Mouse (Mus musculus) adipocyte (in vitro differentiated cells): ENCODE data around the gene Wdr48.

ENCODE experiments used
- DNase-seq: peaks from one replicate; pipeline ENCODE4 v3.0.0-alpha.2; 2016; ENCODE audit warnings: low spot score

The Wdr48 gene

GRCm38 (mm10) chr9:119925120-119925657 is 30.5 kb downstream of the Wdr48 start:
- DNase-seq, result peak; percentile 11

DNA sequence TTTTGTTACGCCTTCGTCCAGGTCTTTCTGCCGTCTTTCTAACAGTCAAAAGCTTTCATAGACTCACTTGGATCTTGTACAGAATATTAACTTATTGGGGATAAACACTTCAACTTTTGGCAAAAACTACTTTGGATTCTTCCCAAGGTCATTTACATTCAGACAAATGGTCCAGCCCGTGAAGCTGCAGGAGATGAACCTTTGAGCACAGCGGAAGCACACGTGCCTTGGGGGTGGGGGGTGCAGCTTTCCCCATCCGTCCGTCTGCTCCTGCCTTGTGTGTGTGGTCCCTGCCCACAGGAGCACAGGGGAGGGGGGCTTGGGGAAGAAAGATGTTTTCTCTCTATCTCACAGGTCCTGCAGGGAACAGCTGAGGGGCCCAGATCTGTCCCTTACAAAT is 31.1 kb downstream of the Wdr48 start:
- no peak for DNase-seq

DNA sequence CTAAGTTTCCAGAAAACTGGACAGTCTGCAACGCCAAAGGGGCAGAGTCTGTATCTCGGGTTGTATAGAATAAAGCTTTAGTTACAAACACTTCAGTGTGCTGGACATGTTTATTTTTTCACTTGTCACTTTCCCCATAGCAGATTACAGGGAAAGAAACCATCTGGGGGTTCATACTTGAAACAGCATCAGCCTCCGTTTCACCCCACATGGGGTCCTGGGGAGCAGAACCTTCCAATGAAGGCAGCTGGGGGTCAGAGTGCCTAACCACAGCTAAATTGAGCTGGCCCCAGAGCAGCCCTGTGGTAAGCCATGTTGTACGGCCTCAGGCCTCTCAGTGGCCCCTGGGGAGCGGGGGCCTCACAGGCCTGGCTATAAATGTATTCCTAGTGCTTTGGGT is 31.8 kb downstream of the Wdr48 start:
- no peak for DNase-seq

GRCm38 (mm10) chr9:119932358-119932757 is 37.7 kb downstream of the Wdr48 start:
- DNase-seq, result no peak

DNA sequence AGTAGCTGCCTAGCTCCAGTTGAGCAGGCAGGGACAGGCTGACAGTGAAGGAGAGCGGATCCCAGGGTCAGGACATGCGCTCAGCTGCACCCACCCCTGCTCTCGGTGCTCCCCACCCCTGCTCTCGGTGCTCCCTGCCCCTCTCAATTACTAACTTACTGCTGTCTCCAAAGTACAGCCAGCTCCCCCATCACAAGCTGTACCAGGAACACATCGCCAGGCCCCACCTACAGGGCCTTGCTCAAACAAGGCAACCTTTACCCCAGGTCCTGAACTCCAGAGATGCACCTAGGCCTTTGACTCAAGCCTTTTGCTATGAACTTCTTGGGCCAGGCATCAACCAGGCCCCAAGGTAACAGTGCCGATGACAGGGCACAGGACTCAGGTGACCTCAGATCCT is 39.0 kb downstream of the Wdr48 start:
- DNase-seq, result no peak

- peak; percentile 91 for DNase-seq
Observed at GRCm38 (mm10) chr9:119937005-119937773, 42.5 kb downstream of the Wdr48 start, which contains the start of the genes Gorasp1 and Ttc21a. Gene Gorasp1, minus strand, starts transcription at chr9:119937565. Gene Ttc21a, plus strand, starts transcription at chr9:119937606.

DNA sequence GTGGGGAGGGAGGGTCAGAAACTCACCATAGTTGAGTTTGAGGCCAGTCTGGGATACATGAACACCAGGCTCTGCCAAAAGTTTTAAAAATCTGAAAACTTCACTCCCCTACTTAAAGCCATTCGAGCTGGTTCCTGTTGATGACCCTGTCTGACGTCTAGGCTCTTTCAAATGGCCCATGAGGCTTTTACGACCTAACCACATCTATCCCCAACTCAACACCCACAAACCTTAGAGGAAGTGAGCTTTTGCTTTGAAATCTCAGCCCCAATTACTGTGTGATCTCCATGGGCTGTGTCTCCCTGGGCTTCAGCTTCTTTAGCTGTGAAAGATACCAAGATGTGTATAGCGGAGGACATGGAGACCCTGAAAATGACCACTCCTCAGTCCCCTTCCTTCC is 43.8 kb downstream of the Wdr48 start:
- DNase-seq, result no peak

DNA sequence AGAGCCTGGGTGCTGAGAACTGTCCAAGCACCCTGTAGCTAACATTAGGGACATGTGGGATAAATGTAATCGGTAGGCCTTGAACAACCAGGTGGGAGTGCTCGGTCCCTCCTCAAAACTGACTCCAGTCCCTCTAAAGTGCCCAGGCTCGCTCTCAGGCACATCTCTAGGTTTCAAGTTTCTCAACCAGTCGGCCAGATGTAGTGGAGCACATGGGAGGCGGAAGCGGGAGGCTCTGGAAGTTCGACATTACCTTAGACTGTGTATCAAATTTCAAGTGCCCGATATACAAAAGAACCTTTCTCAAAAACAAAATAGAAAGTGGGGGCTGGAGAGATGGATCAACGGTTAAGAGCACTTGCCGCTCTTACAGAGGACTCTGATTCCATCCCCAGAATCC is 45.0 kb downstream of the Wdr48 start:
- no peak for DNase-seq

GRCm38 (mm10) chr9:119941407-119941806 is 46.7 kb downstream of the Wdr48 start:
- no peak for DNase-seq

- no peak for DNase-seq
Observed at GRCm38 (mm10) chr9:119941861-119942260, 47.2 kb downstream of the Wdr48 start.

GRCm38 (mm10) chr9:119943326-119943725 is 48.6 kb downstream of the Wdr48 start:
- DNase-seq, result no peak

- DNase-seq, result no peak
Observed at GRCm38 (mm10) chr9:119945173-119945900, 50.7 kb downstream of the Wdr48 start.

DNA sequence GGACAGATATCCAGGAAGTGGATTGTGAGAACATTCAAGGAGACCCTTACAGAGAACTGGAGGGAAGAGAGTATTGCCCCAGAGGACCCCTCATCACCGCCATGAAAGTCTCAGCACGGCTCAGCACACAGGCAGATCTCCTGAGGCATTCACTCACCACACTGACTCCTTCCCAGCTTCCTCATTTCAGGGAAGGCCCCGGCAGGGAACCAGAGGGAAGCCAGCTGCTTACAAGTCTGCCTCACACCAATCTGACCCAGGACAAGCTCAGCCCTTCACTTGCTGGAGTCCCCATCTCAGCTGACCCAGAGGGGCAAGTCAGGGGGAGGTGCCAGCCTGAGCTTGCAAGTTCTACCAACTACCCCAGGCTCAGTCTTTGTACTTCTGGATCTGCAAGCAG is 54.1 kb downstream of the Wdr48 start:
- DNase-seq, result no peak

DNA sequence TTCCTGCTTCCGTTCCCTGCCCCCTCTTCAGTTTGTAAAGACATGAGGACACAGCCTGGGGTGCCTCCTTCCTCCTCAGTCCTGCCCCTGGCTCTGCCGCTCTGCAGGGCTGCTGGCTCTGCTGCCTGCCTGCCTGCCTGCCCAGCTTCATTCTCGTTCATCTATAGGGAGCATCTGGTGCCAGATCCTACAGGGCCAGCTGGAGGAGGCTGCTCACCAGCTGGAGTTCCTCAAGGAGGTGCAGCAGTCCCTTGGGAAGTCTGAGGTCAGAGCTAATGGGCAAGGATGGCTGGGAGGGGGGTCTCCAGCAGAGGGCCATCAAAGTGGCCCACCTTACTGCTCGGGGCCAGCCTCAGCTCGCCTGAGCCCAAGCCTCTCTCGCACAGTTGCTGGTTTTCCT is 55.8 kb downstream of the Wdr48 start:
- no peak for DNase-seq

- DNase-seq, result no peak
Observed at GRCm38 (mm10) chr9:119951388-119951787, 56.7 kb downstream of the Wdr48 start.

- no peak for DNase-seq
Observed at GRCm38 (mm10) chr9:119958835-119959234, 64.2 kb downstream of the Wdr48 start.

GRCm38 (mm10) chr9:119962216-119962615 is 67.5 kb downstream of the Wdr48 start:
- DNase-seq, result peak; percentile 70

DNA sequence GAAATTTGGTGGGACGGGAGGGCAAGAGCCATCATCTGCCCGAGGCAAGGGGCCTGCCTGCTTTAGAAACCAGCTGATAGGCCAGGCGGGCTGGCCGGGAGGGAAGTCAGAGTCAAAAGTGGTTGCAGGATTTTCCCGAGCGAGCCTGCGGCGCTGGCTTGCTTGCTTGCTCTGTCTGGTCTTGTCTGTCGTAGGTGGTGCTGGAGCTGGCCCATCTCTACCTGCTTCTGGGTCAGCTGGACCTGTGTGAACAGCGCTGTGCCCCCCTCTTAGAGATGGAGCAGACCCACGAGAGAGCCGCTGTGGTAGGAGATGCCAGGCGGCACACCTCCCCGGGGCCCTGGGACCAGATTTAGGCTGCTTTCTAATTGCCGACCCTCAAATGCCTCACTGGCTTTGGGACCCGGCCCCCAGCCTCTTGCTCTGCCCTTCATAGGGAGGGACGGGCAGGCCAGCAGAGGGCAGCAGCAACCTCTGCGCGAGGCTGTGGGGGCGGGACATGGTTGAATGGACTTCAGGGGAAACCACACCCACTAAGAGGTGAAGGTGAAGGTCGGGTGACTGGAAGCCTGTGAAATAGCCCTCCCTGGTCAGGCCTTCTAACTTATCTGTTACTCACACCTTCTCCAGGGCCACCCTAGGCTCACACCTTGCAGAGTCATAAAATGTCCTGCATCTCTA is 68.4 kb downstream of the Wdr48 start:
- no peak for DNase-seq

- no peak for DNase-seq
Observed at GRCm38 (mm10) chr9:119964206-119964605, 69.5 kb downstream of the Wdr48 start.

- no peak for DNase-seq
Observed at GRCm38 (mm10) chr9:119965186-119965585, 70.5 kb downstream of the Wdr48 start.

DNA sequence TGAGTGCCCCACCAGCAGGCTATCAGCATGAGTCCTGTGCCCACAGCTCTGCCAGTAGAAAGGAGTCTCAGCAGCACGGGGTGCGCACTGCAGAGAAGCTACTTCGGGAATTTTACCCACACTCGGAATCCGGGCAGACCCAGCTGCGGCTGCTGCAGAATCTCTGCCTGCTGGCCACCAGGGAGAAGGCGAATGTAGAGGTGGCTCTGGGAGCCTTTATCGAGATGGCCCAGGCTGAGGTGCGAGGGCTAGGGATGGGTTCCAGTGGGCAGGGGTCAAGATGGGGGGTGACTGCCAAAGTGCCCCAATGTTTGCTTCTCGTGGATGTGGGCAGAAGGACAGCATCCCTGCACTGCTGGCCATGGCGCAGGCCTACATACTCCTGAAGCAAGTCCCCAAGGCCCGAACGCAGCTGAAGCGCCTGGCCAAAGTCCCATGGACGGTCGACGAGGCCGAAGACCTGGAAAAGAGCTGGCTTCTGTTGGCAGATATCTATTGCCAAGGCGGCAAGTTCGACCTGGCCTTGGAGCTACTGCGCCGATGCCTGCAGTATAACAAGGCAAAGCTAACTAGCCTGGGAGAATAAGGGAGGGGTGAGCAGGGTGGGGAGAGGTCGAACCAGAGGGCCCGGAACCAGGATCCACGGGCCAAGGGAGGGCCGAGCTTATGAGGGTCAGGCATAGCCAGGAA is 71.7 kb downstream of the Wdr48 start:
- no peak for DNase-seq

GRCm38 (mm10) chr9:119969811-119970210 is 75.1 kb downstream of the Wdr48 start:
- no peak for DNase-seq
